Mouse (Mus musculus): ENCODE results near the gene Rasa3. TPM values are rescaled to one million over a fixed set of nuclear protein-coding genes. Genes with fewer than 3 reads are reported as not detected.

Rasa3 gene
- polyA plus RNA-seq, 1 experiment from 2014 or later = 27.1 TPM

- WGBS = 86% methylated on average over 11 of the region's 11 CpGs
- Histone ChIP-seq H3K9me3 (ENCODE audit: control insufficient read depth, low read length) (no peaks in the 10 kb centered on the region), H3K27ac (ENCODE audit: low read length) (no peak overlapping the region), H3K4me1 (replicated peaks; ENCODE audit: control insufficient read depth, insufficient read depth, low read length) (no peaks in the 10 kb centered on the region; the same call in 1 of the 2 replicates), H3K27me3 (replicated peaks; ENCODE audit: control insufficient read depth, insufficient read depth, low read length) (no peaks in the 10 kb centered on the region), H3K9ac (replicated peaks; ENCODE audit: low read depth, low read length) (no peak overlapping the region), H3K4me2 (ENCODE audit: low read length) (no peak overlapping the region), H3K36me3 (ENCODE audit: control insufficient read depth, insufficient read depth) (peaks cover 5% of the 10 kb centered on the region; the same call in 1 of the 2 replicates), H3K4me3 (replicated peaks; ENCODE audit: low read length) (no peak overlapping the region)
- ATAC-seq = no peak
Observed at GRCm38 (mm10) chr8:13601166-13601565, 76.2 kb downstream of the Rasa3 start.

GRCm38 (mm10) chr8:13600716-13601115 is 76.7 kb downstream of the Rasa3 start:
- no peaks in the 10 kb centered on the region for H3K27me3 ChIP-seq (replicated peaks; ENCODE audit: control insufficient read depth, insufficient read depth, low read length)
- no peaks in the 10 kb centered on the region; the same call in 1 of the 2 replicates for H3K4me1 ChIP-seq (replicated peaks; ENCODE audit: control insufficient read depth, insufficient read depth, low read length)
- no peak for ATAC-seq
- H3K4me3 ChIP-seq (replicated peaks; ENCODE audit: low read length) = no peak overlapping the region
- H3K27ac ChIP-seq (ENCODE audit: low read length) = no peak overlapping the region
- WGBS = 91% methylated on average over 10 of the region's 10 CpGs
- peaks cover 5% of the 10 kb centered on the region; the same call in 1 of the 2 replicates for H3K36me3 ChIP-seq (ENCODE audit: control insufficient read depth, insufficient read depth)
- no peak overlapping the region for H3K9ac ChIP-seq (replicated peaks; ENCODE audit: low read depth, low read length)
- no peak overlapping the region for H3K4me2 ChIP-seq (ENCODE audit: low read length)
- H3K9me3 ChIP-seq (ENCODE audit: control insufficient read depth, low read length) = no peaks in the 10 kb centered on the region

DNA sequence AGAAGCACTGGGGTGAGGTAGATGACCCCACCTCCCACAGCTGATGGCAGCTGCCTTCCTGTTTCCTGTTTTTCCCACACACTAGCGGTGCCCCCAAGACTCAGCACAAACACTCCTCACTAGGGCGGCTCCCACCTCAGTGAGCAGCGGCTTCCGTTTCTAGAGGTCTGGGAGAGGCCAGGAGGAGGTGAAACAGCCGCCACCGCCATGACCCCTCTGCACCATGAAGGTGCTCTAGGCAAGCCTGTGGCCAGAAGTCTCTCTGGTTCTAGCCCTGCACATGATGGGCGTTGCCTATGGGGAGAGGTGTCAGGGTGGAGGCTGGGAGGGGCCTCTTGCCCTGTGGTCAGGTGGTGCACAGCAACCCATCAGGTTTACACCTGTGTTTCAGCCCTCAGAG is 77.2 kb downstream of the Rasa3 start:
- Histone ChIP-seq H3K9ac (replicated peaks; ENCODE audit: low read depth, low read length) (no peak overlapping the region), H3K36me3 (ENCODE audit: control insufficient read depth, insufficient read depth) (peaks cover 5% of the 10 kb centered on the region; the same call in 1 of the 2 replicates), H3K27me3 (replicated peaks; ENCODE audit: control insufficient read depth, insufficient read depth, low read length) (no peaks in the 10 kb centered on the region), H3K4me2 (ENCODE audit: low read length) (no peak overlapping the region), H3K9me3 (ENCODE audit: control insufficient read depth, low read length) (no peaks in the 10 kb centered on the region), H3K27ac (ENCODE audit: low read length) (no peak overlapping the region), H3K4me1 (replicated peaks; ENCODE audit: control insufficient read depth, insufficient read depth, low read length) (no peaks in the 10 kb centered on the region; the same call in 1 of the 2 replicates), H3K4me3 (replicated peaks; ENCODE audit: low read length) (no peak overlapping the region)
- 85% methylated on average over 7 of the region's 7 CpGs for WGBS
- ATAC-seq = no peak

- Histone ChIP-seq H3K4me2 (ENCODE audit: low read length) (no peak overlapping the region), H3K4me3 (replicated peaks; ENCODE audit: low read length) (no peak overlapping the region), H3K9me3 (ENCODE audit: control insufficient read depth, low read length) (no peaks in the 10 kb centered on the region), H3K27me3 (replicated peaks; ENCODE audit: control insufficient read depth, insufficient read depth, low read length) (no peaks in the 10 kb centered on the region), H3K4me1 (replicated peaks; ENCODE audit: control insufficient read depth, insufficient read depth, low read length) (no peaks in the 10 kb centered on the region; the same call in 1 of the 2 replicates), H3K36me3 (ENCODE audit: control insufficient read depth, insufficient read depth) (peaks cover 5% of the 10 kb centered on the region; the same call in 1 of the 2 replicates), H3K27ac (ENCODE audit: low read length) (no peak overlapping the region), H3K9ac (replicated peaks; ENCODE audit: low read depth, low read length) (no peak overlapping the region)
- WGBS = 97% methylated on average over 6 of the region's 6 CpGs
- ATAC-seq = no peak
Observed at GRCm38 (mm10) chr8:13597777-13598176, 79.6 kb downstream of the Rasa3 start.

DNA sequence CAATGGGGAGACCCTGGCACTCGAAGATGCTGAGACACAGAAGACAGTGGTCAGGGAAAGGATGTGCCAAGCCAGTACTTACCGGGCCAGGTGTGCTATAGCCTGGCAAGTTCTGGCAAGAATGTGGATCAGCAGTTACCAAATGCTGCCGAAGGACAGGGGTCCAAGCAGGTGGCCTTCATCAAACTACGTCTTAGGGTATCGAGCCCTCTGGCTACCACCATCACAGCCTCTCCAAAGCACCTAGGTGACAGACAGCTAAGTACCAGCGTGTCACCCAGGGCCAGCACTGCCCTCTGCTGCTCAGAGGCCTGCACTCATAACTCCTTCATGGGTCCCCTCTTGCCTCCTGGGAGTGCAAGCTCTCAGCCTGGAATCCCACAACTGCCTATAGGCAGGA is 81.5 kb downstream of the Rasa3 start:
- Histone ChIP-seq H3K9me3 (ENCODE audit: control insufficient read depth, low read length) (no peaks in the 10 kb centered on the region), H3K4me2 (ENCODE audit: low read length) (no peak overlapping the region), H3K27ac (ENCODE audit: low read length) (no peak overlapping the region), H3K9ac (replicated peaks; ENCODE audit: low read depth, low read length) (no peak overlapping the region), H3K4me3 (replicated peaks; ENCODE audit: low read length) (no peak overlapping the region), H3K36me3 (ENCODE audit: control insufficient read depth, insufficient read depth) (peaks cover 5% of the 10 kb centered on the region; the same call in 1 of the 2 replicates), H3K4me1 (replicated peaks; ENCODE audit: control insufficient read depth, insufficient read depth, low read length) (no peaks in the 10 kb centered on the region), H3K27me3 (replicated peaks; ENCODE audit: control insufficient read depth, insufficient read depth, low read length) (no peaks in the 10 kb centered on the region)
- 95% methylated on average over 6 of the region's 6 CpGs for WGBS
- no peak for ATAC-seq

DNA sequence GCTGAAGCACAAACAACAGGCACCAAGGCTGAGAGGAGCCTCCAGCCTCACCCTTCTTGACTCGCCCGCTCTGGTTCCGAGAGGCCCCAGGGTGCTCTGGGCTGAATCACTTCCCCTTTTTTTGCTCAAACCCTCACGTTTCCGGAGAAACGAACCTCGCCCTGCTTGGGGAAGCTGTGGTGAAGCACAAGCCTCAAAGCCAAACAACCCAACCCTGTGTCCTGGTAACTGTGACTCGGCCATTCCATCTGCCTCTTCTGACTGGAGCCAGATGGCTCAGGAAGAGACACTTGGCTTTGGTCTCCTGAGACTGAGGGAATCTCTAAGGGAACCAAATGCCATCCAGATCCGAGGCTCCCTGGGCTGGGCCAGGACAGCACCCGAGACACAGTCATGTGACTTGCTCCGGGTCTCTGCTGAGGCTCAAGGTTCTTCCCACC is 82.5 kb downstream of the Rasa3 start:
- no peak overlapping the region for H3K4me2 ChIP-seq (ENCODE audit: low read length)
- 86% methylated on average over 11 of the region's 11 CpGs for WGBS
- no peaks in the 10 kb centered on the region for H3K27me3 ChIP-seq (replicated peaks; ENCODE audit: control insufficient read depth, insufficient read depth, low read length)
- H3K9ac ChIP-seq (replicated peaks; ENCODE audit: low read depth, low read length) = no peak overlapping the region
- no peaks in the 10 kb centered on the region for H3K9me3 ChIP-seq (ENCODE audit: control insufficient read depth, low read length)
- H3K27ac ChIP-seq (ENCODE audit: low read length) = no peak overlapping the region
- H3K4me3 ChIP-seq (replicated peaks; ENCODE audit: low read length) = no peak overlapping the region
- no peaks in the 10 kb centered on the region for H3K4me1 ChIP-seq (replicated peaks; ENCODE audit: control insufficient read depth, insufficient read depth, low read length)
- no peak for ATAC-seq
- peaks cover 5% of the 10 kb centered on the region; the same call in 1 of the 2 replicates for H3K36me3 ChIP-seq (ENCODE audit: control insufficient read depth, insufficient read depth)

DNA sequence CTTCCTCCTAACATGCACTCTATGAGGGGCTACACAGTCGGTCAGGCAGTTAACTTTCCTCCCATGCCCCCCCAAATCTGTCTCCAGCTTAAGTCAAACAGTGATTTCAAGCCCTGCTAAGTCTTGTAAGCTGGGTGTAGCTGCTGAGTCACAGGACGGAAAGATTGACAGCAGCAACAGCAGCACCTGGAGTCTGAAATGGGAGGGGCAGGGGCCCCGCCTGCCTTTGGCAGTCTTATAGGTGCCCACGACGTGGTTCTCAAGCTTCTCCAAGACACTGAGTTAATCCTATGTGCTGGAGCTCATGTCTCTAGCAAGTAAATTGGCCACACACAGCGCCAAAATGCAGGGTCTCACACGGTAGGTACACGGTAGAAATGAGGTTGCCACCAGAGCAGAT is 84.1 kb downstream of the Rasa3 start:
- Histone ChIP-seq H3K27me3 (replicated peaks; ENCODE audit: control insufficient read depth, insufficient read depth, low read length) (no peaks in the 10 kb centered on the region), H3K4me1 (replicated peaks; ENCODE audit: control insufficient read depth, insufficient read depth, low read length) (no peaks in the 10 kb centered on the region), H3K9me3 (ENCODE audit: control insufficient read depth, low read length) (no peaks in the 10 kb centered on the region), H3K4me3 (replicated peaks; ENCODE audit: low read length) (no peak overlapping the region), H3K27ac (ENCODE audit: low read length) (no peak overlapping the region), H3K36me3 (ENCODE audit: control insufficient read depth, insufficient read depth) (peaks cover 5% of the 10 kb centered on the region; the same call in 1 of the 2 replicates), H3K4me2 (ENCODE audit: low read length) (no peak overlapping the region), H3K9ac (replicated peaks; ENCODE audit: low read depth, low read length) (no peak overlapping the region)
- no peak for ATAC-seq
- WGBS = 86% methylated on average over 8 of the region's 8 CpGs

DNA sequence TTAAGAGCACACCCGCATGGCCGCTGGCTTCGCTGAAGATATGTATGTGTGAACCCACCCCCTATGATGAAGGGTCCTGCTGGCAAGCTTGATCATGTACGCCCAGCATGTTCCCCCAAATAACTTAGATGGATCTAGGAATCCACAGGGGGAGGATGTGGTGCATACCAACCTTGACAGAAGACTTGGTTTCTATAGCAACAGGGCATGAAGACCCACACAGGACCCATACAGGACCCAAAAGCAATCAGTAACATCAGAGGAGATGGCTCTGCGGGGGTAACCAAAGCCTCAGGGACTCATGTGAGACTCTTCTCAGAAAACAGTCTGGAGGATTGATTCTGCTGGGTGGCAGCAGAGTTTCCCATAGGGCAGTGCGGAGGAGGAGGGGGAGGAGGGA is 86.2 kb downstream of the Rasa3 start:
- Histone ChIP-seq H3K27me3 (replicated peaks; ENCODE audit: control insufficient read depth, insufficient read depth, low read length) (no peaks in the 10 kb centered on the region), H3K36me3 (ENCODE audit: control insufficient read depth, insufficient read depth) (no peaks in the 10 kb centered on the region), H3K9me3 (ENCODE audit: control insufficient read depth, low read length) (no peaks in the 10 kb centered on the region), H3K9ac (replicated peaks; ENCODE audit: low read depth, low read length) (no peak overlapping the region), H3K4me1 (replicated peaks; ENCODE audit: control insufficient read depth, insufficient read depth, low read length) (no peaks in the 10 kb centered on the region), H3K27ac (ENCODE audit: low read length) (no peak overlapping the region), H3K4me2 (ENCODE audit: low read length) (no peak overlapping the region), H3K4me3 (replicated peaks; ENCODE audit: low read length) (no peak overlapping the region)
- ATAC-seq = no peak
- WGBS = 85% methylated on average over 5 of the region's 6 CpGs

DNA sequence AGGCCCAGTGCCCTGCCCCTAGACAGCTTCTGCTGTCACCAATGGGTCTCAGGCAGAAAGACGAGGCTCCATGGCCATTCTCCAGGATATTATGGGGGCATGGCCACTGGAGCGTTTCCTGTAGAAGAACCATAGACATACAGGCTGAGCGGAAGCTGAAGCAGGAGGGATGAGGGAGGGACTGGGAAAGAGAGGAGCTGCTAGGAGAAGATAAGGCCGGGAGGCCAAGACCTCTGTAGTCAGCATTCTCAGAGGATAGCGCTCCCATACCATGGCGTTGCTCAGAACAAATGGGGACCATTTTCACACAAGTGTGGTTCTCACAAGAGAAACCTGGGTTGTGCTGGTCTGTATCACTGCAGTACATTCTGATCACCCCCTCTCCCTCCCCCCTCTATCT is 88.3 kb downstream of the Rasa3 start:
- H3K9ac ChIP-seq (replicated peaks; ENCODE audit: low read depth, low read length) = no peak overlapping the region

DNA sequence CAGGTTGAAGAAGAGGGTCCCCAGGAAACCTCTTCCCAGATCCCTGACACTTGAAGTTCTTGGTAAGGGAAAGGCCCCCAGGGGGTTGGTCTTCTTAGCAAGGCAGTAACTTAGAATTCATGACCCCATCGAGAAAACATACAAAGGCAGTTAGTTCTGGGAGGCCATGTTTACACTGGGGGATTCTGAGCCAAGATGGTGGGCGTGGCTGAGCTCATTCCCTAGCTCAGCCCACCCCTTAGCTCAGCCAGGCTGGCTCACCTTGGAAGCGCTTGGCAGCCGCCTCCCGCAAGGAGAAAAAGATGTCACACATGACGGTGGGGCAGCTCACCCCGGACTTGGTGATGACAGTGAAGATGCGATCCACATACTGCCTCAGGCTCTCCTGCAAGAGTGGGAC is 92.8 kb downstream of the Rasa3 start:
- no peaks in the 10 kb centered on the region for H3K27me3 ChIP-seq (replicated peaks; ENCODE audit: control insufficient read depth, insufficient read depth, low read length)
- H3K36me3 ChIP-seq (ENCODE audit: control insufficient read depth, insufficient read depth) = peaks cover 15% of the 10 kb centered on the region
- H3K4me2 ChIP-seq (ENCODE audit: low read length) = no peak overlapping the region
- no peak overlapping the region for H3K4me3 ChIP-seq (replicated peaks; ENCODE audit: low read length)
- ATAC-seq = no peak
- H3K27ac ChIP-seq (ENCODE audit: low read length) = no peak overlapping the region
- 83% methylated on average over 8 of the region's 8 CpGs for WGBS
- no peak overlapping the region for H3K9ac ChIP-seq (replicated peaks; ENCODE audit: low read depth, low read length)
- no peaks in the 10 kb centered on the region for H3K9me3 ChIP-seq (ENCODE audit: control insufficient read depth, low read length)
- H3K4me1 ChIP-seq (replicated peaks; ENCODE audit: control insufficient read depth, insufficient read depth, low read length) = no peaks in the 10 kb centered on the region

More for the DNA sequence above, 88.3 kb downstream of the Rasa3 start:
- H3K4me2 ChIP-seq (ENCODE audit: low read length) = no peak overlapping the region
- no peak overlapping the region for H3K27ac ChIP-seq (ENCODE audit: low read length)
- H3K4me1 ChIP-seq (replicated peaks; ENCODE audit: control insufficient read depth, insufficient read depth, low read length) = no peaks in the 10 kb centered on the region
- ATAC-seq = no peak
- 87% methylated on average over 6 of the region's 6 CpGs for WGBS
- H3K27me3 ChIP-seq (replicated peaks; ENCODE audit: control insufficient read depth, insufficient read depth, low read length) = no peaks in the 10 kb centered on the region
- no peaks in the 10 kb centered on the region for H3K9me3 ChIP-seq (ENCODE audit: control insufficient read depth, low read length)
- no peak overlapping the region for H3K4me3 ChIP-seq (replicated peaks; ENCODE audit: low read length)
- no peaks in the 10 kb centered on the region for H3K36me3 ChIP-seq (ENCODE audit: control insufficient read depth, insufficient read depth)
